Mouse (Mus musculus) cerebellum, postnatal 10 days (tissue): ENCODE measurements at regions not wholly inside any gene's neighbourhood (a gene's known extent, or its start where the extent isn't known, plus 50 kb on each side); places are given as distances from the start of the nearest gene placed in this dataset.

Experiments
- DNase-seq, 2 experiments: peaks; one replicate each; pipeline ENCODE4 v3.0.0; 2021; ENCODE audit warnings: mixed read lengths in 2 of 2

- peak; percentile 53 to 61 for DNase-seq
Observed at GRCm38 (mm10) chr7:113060991-113061390, 107.2 kb downstream of the Rassf10 start.

GRCm38 (mm10) chr7:113066536-113066935 lies 112.8 kb downstream of the Rassf10 start:
- DNase-seq: no peak

GRCm38 (mm10) chr7:113068296-113068695 lies 114.5 kb downstream of the Rassf10 start:
- no peak for DNase-seq

- peak; percentile 43 to 59 for DNase-seq
Observed at GRCm38 (mm10) chr7:113069336-113069924, 115.7 kb downstream of the Rassf10 start.

GRCm38 (mm10) chr7:113071418-113071817 lies 117.7 kb downstream of the Rassf10 start:
- DNase-seq: no peak

- DNase-seq: no peak
Observed at GRCm38 (mm10) chr7:113073781-113074180, 120.0 kb downstream of the Rassf10 start.

GRCm38 (mm10) chr7:113075371-113075770 lies 121.6 kb downstream of the Rassf10 start:
- no peak for DNase-seq

- no peak for DNase-seq
Observed at GRCm38 (mm10) chr7:113076243-113076642, 122.5 kb downstream of the Rassf10 start.

GRCm38 (mm10) chr7:113081120-113081519 lies 126.1 kb upstream of the Arntl start:
- DNase-seq: no peak

GRCm38 (mm10) chr7:113084930-113085625 lies 122.2 kb upstream of the Arntl start:
- DNase-seq: no peak

- no peak for DNase-seq
Observed at GRCm38 (mm10) chr7:113086158-113086557, 121.1 kb upstream of the Arntl start.

- peak; percentile 77 to 84 for DNase-seq
Observed at GRCm38 (mm10) chr7:113087646-113088045, 119.6 kb upstream of the Arntl start.

GRCm38 (mm10) chr7:113089044-113089443 lies 118.2 kb upstream of the Arntl start:
- peak in 1 of 2 experiments; percentile 21 for DNase-seq

- peak in 1 of 2 experiments; percentile 57 for DNase-seq
Observed at GRCm38 (mm10) chr7:113093931-113094330, 113.3 kb upstream of the Arntl start.

- DNase-seq: no peak
Observed at GRCm38 (mm10) chr7:113095092-113095491, 112.2 kb upstream of the Arntl start.

- DNase-seq: no peak
Observed at GRCm38 (mm10) chr7:113104265-113104664, 103.0 kb upstream of the Arntl start.

GRCm38 (mm10) chr7:113105359-113105758 lies 101.9 kb upstream of the Arntl start:
- DNase-seq: no peak

- DNase-seq: peak in 1 of 2 experiments; percentile 24
Observed at GRCm38 (mm10) chr7:113106731-113107130, 100.5 kb upstream of the Arntl start.

GRCm38 (mm10) chr7:113107965-113108364 lies 99.3 kb upstream of the Arntl start:
- DNase-seq: no peak

GRCm38 (mm10) chr7:113108442-113109000 lies 98.7 kb upstream of the Arntl start:
- no peak for DNase-seq

- DNase-seq: no peak
Observed at GRCm38 (mm10) chr7:113109481-113109880, 97.8 kb upstream of the Arntl start.

- DNase-seq: no peak
Observed at GRCm38 (mm10) chr7:113110867-113111508, 96.3 kb upstream of the Arntl start.

- peak; percentile 77 to 78 for DNase-seq
Observed at GRCm38 (mm10) chr7:113113266-113113893, 93.9 kb upstream of the Arntl start.
